Mouse (Mus musculus): Measurements from ENCODE around the gene Mvd.

Mvd gene

GRCm38 (mm10) chr8:122430058-122430636 lies 13.1 kb downstream of the Mvd start:
- in situ Hi-C loops (cut with MboI, MseI) = loop anchor here (5.0 kb wide), 2 partner anchors 42 to 148 kb away; partner anchors contain the start of gene Zfpm1

- in situ Hi-C loops (cut with MboI, MseI) = no loop called here
Measured at GRCm38 (mm10) chr8:122428163-122428562, 15.1 kb downstream of the Mvd start.

DNA sequence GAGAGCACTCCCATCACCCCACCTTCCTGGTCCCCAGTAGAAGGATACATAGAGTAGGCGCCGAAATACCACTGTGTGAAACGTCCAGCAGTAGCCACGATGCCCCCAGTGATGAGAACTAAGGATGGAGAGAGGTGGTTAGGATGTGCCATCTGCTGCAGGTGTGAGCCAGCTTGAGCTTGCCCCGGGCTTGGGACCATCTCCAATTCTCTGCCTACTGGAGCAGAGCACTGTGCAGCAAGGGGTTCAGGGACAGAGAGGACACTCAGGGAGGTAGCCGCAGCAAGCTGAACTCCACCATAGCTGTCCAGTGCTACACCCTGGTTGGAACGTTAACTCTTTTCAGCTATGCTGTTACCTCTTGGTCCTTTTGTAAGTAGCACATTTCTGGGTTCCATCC lies 15.6 kb downstream of the Mvd start:
- in situ Hi-C loops (cut with MboI, MseI) = no loop called here

GRCm38 (mm10) chr8:122426145-122426544 lies 17.1 kb downstream of the Mvd start:
- in situ Hi-C loops (cut with MboI, MseI) = no loop called here

DNA sequence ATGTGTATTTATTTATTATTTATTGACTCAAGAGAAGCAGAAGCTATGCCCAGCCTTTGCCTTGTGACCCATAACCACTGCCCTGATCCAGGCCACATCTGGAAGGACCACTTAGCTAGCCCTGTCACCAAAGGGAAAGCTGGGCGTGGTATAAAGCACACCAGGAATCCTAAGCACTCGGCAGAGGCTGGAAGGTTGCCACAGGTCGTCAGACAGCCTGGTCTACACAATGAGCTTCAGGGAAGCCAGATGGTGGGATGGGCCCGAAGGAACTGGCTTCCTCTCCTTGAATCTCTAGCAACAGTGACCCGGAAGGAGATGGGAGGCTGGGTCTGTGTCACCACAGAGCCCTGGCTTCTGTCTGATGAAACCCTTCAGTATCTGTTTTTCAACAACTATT lies 19.6 kb downstream of the Mvd start:
- in situ Hi-C loops (cut with MboI, MseI) = no loop called here

- in situ Hi-C loops (cut with MboI, MseI) = no loop called here
Measured at GRCm38 (mm10) chr8:122423217-122423616, 20.0 kb downstream of the Mvd start.

DNA sequence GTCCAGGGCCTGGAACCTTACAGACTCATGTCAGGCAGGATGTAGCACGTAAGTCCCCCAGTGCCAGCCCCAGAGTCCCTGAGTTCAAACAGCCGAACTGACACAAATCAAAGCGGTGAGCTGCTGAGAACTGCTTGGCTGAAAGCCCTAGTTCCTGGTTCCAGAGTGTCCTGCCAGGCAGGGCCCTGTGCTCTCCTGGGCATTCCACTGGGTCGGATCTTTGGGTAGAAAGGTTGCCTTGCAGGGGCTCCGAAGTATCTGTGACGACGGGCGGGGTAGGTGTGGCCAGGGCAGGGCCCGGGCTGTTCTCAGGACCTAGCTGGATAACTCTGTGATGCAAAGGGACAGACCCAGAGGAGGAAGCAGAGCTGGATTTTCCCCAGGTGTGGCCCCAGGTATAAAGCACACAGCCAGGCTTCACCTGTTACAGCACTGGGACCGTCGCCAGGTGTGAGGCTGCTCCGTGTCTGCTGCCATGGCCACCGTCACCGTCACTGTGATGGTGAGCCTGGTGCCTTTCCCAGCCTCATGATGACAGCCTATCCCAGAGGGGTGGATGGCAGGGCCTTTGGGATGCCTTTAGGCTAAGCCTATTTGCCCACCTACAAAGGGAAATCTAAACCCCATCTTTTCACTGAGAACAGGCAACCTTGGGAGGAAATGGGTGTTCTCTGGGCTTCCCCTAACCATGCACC lies 21.7 kb downstream of the Mvd start, which contains the start of gene Il17c:
Gene Il17c, plus strand, starts transcription at position 645 of the 695 bp plus-strand sequence.
- in situ Hi-C loops (cut with MboI, MseI) = no loop called here

DNA sequence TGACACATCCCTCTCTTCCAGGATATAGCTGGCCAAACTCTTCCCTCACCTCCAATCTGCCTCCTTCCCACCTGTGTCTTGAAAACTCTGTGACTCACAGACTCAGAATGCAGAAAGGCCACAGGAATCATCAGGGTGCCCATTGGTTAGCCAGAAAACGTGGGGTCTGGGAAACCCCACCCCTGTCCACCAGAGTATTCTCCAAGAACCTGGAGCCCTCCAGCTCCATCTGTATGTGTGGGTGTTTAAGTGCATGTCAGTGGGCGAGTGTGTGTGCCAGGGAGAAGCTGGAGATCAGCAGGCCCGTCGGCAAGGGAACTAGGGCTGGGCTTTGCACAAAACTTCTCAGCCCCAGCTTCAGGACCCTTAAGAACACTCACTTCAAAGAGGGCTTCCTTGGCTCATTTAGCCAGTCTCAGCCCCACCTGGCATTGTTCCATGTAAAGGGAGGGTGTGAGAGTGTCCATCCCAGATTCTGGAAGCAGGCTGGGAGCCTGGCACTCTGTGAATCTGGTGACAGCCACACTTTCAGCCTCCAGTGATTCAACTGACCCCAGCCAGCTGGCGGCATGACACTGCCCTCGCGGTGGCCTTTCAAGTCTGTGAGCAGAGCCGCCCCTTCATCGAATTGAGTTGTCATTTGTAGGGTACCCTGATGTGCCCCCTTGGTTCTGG lies 23.2 kb downstream of the Mvd start:
- in situ Hi-C loops (cut with MboI, MseI) = no loop called here

DNA sequence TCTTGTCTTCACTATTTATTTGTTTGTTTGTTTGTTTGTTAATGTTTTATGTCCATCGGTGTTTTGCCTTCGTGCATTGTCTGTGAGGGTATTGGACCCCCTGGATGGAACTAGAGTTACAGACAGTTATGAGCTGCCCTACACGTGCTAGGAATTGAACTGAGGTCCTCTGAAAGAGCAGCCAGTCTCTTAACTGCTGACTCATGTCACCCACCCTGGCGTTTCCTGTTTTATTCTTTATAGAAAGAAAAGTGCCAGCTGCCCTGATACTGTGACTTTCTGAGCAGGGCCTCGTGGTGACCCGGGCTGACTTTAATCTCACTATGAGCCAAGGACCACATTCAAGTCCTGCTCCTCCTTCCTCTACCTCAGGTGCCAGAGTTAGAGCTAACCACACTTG lies 27.7 kb downstream of the Mvd start:
- in situ Hi-C loops (cut with MboI, MseI) = no loop called here

DNA sequence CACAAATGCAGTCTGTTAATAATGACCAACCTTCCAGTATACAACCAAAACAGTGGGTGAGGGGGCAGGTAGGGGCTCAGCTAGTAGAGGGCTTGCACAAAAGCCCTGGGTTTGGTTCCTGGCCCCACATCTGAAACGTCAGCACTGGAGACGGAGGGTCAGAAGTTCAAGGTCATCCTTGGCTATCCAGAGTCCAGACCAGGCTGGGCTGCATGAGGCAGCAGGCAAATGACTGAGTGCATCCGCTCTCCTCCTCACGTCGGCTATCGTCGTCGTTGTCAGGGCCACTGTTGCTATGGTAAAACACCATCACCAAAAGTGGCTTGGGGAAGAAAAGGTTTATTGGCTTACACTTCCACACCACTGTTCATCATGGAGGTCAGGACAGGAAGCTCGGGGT lies 28.9 kb downstream of the Mvd start:
- in situ Hi-C loops (cut with MboI, MseI) = no loop called here

GRCm38 (mm10) chr8:122407678-122408077 lies 35.5 kb downstream of the Mvd start:
- in situ Hi-C loops (cut with MboI, MseI) = no loop called here

DNA sequence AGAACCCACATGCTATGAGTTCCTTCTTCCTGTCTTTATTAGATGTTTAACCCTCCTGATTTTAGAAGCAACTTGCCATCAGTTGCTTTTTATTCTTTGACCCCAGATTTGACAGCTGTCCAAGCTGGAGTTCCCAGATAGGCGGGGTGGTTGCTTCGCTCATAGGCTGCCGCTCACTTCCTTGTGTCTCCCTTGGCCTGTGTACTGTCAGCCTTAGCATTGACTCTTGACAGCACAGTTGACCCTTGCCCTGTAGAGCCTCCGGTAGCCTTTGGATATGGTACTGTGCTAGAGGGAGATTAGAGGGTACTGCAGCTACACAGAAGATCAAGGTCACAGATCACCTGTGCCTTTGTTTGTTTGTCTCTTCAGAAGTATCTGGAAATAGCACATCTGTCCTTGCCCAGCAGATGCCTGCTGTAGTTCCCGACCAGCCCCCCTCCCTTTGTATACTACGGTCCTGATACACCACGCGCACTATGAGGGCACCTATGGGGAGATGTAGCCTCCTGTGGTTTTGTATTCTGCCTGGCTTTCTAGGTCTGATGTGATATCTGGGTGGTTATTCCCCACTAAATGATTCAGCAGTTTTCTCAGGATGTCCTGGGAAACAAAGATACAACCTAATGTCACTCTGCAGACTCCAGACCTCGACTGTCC lies 37.9 kb downstream of the Mvd start:
- in situ Hi-C loops (cut with MboI, MseI) = no loop called here

DNA sequence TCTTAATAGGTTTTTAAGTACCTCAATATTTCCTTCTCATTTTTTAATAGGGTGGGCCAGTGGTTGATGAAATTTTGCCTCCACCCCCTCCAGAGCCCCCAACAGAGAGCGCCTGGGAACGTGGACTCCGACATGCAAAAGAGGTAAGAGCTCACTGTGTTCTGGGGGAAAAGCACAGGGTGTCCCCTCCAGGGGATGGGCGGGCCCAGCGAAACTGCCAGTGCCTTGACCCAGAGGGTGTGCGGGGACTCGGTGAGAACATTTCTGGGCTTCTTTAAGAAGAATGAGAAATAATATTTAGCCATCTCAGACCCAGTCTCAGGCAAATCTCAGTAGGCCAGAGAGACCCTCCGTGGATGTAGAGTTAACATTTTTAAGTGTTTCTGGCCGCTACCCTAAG lies 45.0 kb downstream of the Mvd start:
- in situ Hi-C loops (cut with MboI, MseI) = no loop called here

GRCm38 (mm10) chr8:122395291-122395690 lies 47.9 kb downstream of the Mvd start:
- in situ Hi-C loops (cut with MboI, MseI) = no loop called here

DNA sequence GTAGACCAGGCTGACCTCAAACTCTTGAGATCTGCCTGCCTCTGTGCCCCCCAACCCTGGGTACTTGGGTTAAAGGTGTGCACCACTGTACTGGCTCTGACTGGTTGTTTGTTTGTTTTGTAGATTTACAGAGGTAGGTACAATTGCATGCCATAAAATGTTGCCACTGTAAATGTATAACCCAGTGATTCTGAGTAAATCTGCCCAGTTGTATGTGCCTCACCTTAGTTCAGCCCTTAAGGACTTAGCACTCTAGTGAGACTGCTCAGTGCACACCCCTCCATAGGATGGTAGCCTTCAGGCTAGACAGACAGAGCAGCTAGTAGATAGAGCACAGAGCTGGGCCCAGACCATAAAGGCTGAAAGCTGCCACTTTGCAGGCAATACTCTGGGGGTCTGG lies 49.5 kb downstream of the Mvd start:
- in situ Hi-C loops (cut with MboI, MseI) = no loop called here

DNA sequence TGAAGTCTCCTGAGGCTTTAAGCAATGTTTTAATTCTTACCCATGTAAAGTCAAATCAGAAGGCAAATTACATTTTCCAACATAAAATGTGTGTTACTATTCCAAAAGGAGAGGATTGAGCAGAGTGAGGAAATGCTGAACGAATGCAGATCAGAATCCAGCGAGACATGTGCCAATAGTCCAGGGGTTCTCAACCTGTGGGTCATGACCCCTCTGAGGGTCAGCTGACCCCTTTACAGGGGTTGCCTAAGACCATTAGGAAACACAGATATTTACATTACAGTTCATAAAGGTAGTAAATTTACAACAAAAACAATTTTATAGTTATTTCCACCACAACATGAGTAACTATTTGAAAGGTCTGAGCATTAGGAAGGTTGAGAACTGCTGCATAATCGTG lies 52.5 kb downstream of the Mvd start:
- in situ Hi-C loops (cut with MboI, MseI) = no loop called here

DNA sequence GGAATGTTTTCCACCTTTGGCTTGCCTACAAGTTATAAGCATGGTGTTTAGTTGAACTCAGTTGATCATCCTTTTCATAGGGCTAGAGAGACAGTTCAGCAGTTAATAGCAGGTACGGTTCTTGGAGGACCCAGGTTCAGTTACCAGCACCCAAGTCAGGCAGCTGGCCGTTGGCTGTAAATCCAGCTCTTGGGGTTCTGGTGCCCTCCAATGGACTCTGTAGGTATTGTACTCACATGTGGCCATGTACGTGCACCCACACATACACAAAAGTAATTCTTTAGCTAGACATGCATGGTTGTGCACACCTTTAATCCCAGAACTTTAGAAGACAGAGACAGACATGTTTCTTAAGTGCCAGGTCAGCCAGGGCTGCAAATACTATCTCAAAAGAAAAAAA lies 53.9 kb downstream of the Mvd start:
- in situ Hi-C loops (cut with MboI, MseI) = no loop called here
